Mouse (Mus musculus) ES-Bruce4 (cell line): ENCODE measurements around the gene Rnf216. TPM values are rescaled to one million over a fixed set of nuclear protein-coding genes. Genes with fewer than 3 reads are reported as not detected.
A peak's percentile ranks its signal among the peaks of the same experiment; 100 is the strongest.
"Not testable (repeated sequence)": the region's sequence is repeated elsewhere in the genome, so short reads cannot be mapped to it uniquely, and the experiment has no call there.

ENCODE experiments used
- H3K27ac ChIP-seq: 2 replicates; pipeline ENCODE4 v1.5.1; 2012; ENCODE audit warnings: low read length, inconsistent platforms; ENCODE audit not compliant: insufficient read depth
- H3K27me3 ChIP-seq: 2 replicates; pipeline ENCODE4 v1.6.1; 2012; ENCODE audit warnings: mild to moderate bottlenecking, low read length, inconsistent platforms; ENCODE audit not compliant: control insufficient read depth, poor library complexity, insufficient read depth, severe bottlenecking
- H3K36me3 ChIP-seq: 2 replicates; pipeline ENCODE4 v1.6.1; 2012; ENCODE audit warnings: inconsistent platforms, mild to moderate bottlenecking, low read length, moderate library complexity; ENCODE audit not compliant: control insufficient read depth, poor library complexity, insufficient read depth, severe bottlenecking
- H3K4me1 ChIP-seq: one replicate; pipeline ENCODE4 v1.8.1; 2011; ENCODE audit warnings: low read length; ENCODE audit not compliant: control insufficient read depth, insufficient read depth
- H3K4me3 ChIP-seq: 2 replicates; pipeline ENCODE4 v1.5.1; 2011; ENCODE audit warnings: low read depth, mild to moderate bottlenecking, low read length
- H3K9ac ChIP-seq: 2 replicates; pipeline ENCODE4 v1.6.1; 2012; ENCODE audit warnings: low read depth, mild to moderate bottlenecking, inconsistent platforms; ENCODE audit not compliant: poor library complexity, severe bottlenecking
- H3K9me3 ChIP-seq: replicated peaks from 2 replicates; pipeline ENCODE4 v1.6.1; 2012; ENCODE audit warnings: mild to moderate bottlenecking, low read length, inconsistent platforms; ENCODE audit not compliant: control insufficient read depth, poor library complexity, insufficient read depth, severe bottlenecking
- CTCF ChIP-seq: IDR thresholded peaks from one replicate; pipeline ENCODE4 v1.8.1; 2011; ENCODE audit warnings: low read depth, low read length
- EP300 ChIP-seq: IDR thresholded peaks from 2 replicates; pipeline ENCODE4 v1.6.1; 2011; ENCODE audit warnings: low read depth, low read length; ENCODE audit not compliant: insufficient read depth
- POLR2A ChIP-seq: IDR thresholded peaks from one replicate; pipeline ENCODE4 v1.8.1; 2011; ENCODE audit warnings: low read length; ENCODE audit not compliant: insufficient read depth
- polyA plus RNA-seq: library from polyadenylated mRNA; stranded (reverse); fragments of >200 nt; gene quantifications from 2 replicates; pipeline ENCODE4 v1.2.4, GENCODE M21; 2011; ENCODE audit warnings: low read depth; ENCODE audit not compliant: missing spikeins, insufficient read depth, insufficient read length

The Rnf216 gene
- polyA plus RNA-seq, 1 experiment, result 51.6 TPM

- 0 out of 2 replicates have a peak, but pooled peaks cover 5% of the 10 kb centered on the region for H3K9me3 ChIP-seq
- no peaks in the 10 kb centered on the region for H3K4me1 ChIP-seq
- no peaks in the 10 kb centered on the region for H3K36me3 ChIP-seq
- no peak within 1 kb of the TSS for H3K9ac ChIP-seq
- no peak for TF ChIP-seq EP300
- no peak for TF ChIP-seq POLR2A
- no peak for TF ChIP-seq CTCF
- H3K27me3 ChIP-seq, result no peaks in the 10 kb centered on the region
- no peak within 1 kb of the TSS for H3K4me3 ChIP-seq
- no peak within 1 kb of the TSS for H3K27ac ChIP-seq
These were observed 34.7 kb upstream of the Rnf216 start, which contains the start of gene Olfr718-ps1 for GRCm38 (mm10) chr5:143147481-143147880. TSS of gene Olfr718-ps1 (minus strand) at chr5:143147581.

- no peaks in the 10 kb centered on the region for H3K4me1 ChIP-seq
- peak overlapping the region; percentile 30 for H3K4me3 ChIP-seq
- peaks cover 18% of the 10 kb centered on the region for H3K9me3 ChIP-seq
- H3K9ac ChIP-seq, result 0 out of 2 replicates have a peak overlapping the region, but pooled peaks have one; percentile 3
- TF ChIP-seq CTCF (peak; percentile 26), EP300 (no peak)
- H3K27me3 ChIP-seq, result no peaks in the 10 kb centered on the region
- no peak overlapping the region for H3K27ac ChIP-seq
- no peaks in the 10 kb centered on the region for H3K36me3 ChIP-seq
These were observed 24.8 kb upstream of the Rnf216 start for GRCm38 (mm10) chr5:143137580-143137979.

GRCm38 (mm10) chr5:143135042-143135441 lies 22.2 kb upstream of the Rnf216 start:
- TF ChIP-seq CTCF (no peak), EP300 (no peak), POLR2A (no peak)
- no peak overlapping the region for H3K27ac ChIP-seq
- H3K4me3 ChIP-seq, result no peak overlapping the region
- no peaks in the 10 kb centered on the region for H3K27me3 ChIP-seq
- no peaks in the 10 kb centered on the region for H3K4me1 ChIP-seq
- no peak overlapping the region for H3K9ac ChIP-seq
- H3K9me3 ChIP-seq, result peaks cover 21% of the 10 kb centered on the region
- no peaks in the 10 kb centered on the region for H3K36me3 ChIP-seq

- not testable (repeated sequence) for H3K27me3 ChIP-seq, H3K9ac ChIP-seq, H3K4me1 ChIP-seq, H3K4me3 ChIP-seq, H3K36me3 ChIP-seq
- Histone ChIP-seq H3K9me3 (peaks cover 25% of the 10 kb centered on the region), H3K27ac (0 out of 2 replicates have a peak overlapping the region, but pooled peaks have one; percentile 37)
These were observed 21.6 kb upstream of the Rnf216 start for GRCm38 (mm10) chr5:143134216-143135010.

GRCm38 (mm10) chr5:143132935-143133514 lies 20.2 kb upstream of the Rnf216 start:
- Histone ChIP-seq H3K4me1 (no peaks in the 10 kb centered on the region), H3K4me3 (no peak overlapping the region), H3K36me3 (no peaks in the 10 kb centered on the region), H3K9me3 (peaks cover 38% of the 10 kb centered on the region), H3K27me3 (no peaks in the 10 kb centered on the region), H3K9ac (no peak overlapping the region), H3K27ac (no peak overlapping the region)
- no peak for TF ChIP-seq EP300
- no peak for TF ChIP-seq POLR2A
- TF ChIP-seq CTCF, result no peak

- no peak overlapping the region for H3K4me3 ChIP-seq
- H3K27ac ChIP-seq, result no peak overlapping the region
- H3K9ac ChIP-seq, result no peak overlapping the region
- peaks cover 43% of the 10 kb centered on the region for H3K9me3 ChIP-seq
- no peaks in the 10 kb centered on the region for H3K36me3 ChIP-seq
- no peaks in the 10 kb centered on the region for H3K27me3 ChIP-seq
- no peaks in the 10 kb centered on the region for H3K4me1 ChIP-seq
- TF ChIP-seq CTCF (peak; percentile 38), POLR2A (no peak)
These were observed 17.5 kb upstream of the Rnf216 start for GRCm38 (mm10) chr5:143130342-143130741.
